Mouse (Mus musculus): ENCODE data around the gene Btbd2.

DNA sequence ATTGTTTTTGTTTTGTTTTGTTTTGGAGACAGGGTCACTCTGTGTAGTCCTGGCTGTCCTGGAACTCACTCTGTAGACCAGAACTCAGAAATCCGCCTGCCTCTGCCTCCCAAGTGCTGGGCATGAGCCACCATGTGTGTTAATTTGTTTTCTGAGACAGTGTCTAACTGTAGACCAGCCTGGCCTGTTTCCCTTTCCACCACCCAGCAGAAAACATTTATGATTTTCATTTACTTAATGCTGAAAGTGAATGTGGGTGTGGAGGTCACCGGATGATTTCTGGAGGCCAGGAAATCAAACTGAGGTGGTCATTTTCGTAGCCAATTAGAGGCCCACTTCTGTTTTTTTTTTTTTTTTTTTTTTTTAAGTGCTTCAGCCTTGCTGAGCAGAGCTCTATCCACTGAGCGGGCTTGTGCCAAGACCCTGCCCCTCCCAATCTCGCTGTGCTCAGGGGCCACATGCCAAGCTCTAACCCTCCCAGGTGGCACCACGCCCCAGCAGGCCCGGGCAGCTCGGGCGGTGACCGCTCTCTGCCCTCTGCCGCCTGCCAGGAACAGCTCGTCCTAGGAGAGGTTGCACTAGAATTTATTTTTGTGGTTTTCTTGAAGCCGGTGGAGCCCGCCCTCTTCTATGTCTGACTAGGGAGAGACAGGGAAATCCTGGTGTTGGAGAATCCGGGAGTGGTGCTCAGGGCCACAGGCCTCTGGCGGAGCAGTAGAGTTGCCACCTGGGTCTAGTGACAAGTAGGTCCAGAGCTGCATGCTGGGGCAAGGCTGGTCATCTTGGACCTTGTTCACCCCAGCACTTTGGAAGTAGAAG lies 7.5 kb upstream of the Btbd2 start:
- no peak for TF ChIP-seq CTCF (IDR thresholded peaks at IDR 0.05; ENCODE audit: low read depth)
- TF ChIP-seq EP300 (IDR thresholded peaks at IDR 0.05; ENCODE audit: low read depth), result peak; percentile 21; the same call in 1 of the 2 replicates

All from liver, postnatal 0 days (tissue).